Mouse (Mus musculus) heart, postnatal 4 days (tissue): ENCODE results near the gene Adrb1. TPM values are rescaled to one million over a fixed set of nuclear protein-coding genes. Genes with fewer than 3 reads are reported as not detected.

Source experiments
- total RNA-seq, 2 experiments: library from RNA; stranded (reverse); gene quantifications; 2 replicates each; pipeline ENCODE4 v1.2.3; 2021

The Adrb1 gene
- total RNA-seq, 2 experiments from 2014 or later = 30.3 to 33.8 TPM

Other genes starting within 250 kb of the Adrb1 start
- gene Dclre1a, start 174.0 kb upstream of the Adrb1 start, total RNA-seq = 10 to 100 TPM; 10.9 to 11.3 TPM
- gene Nhlrc2, start 173.9 kb upstream of the Adrb1 start, total RNA-seq = 10 to 100 TPM; 29.1 to 31.4 TPM
- 10 to 100 TPM; 22.8 to 26.6 TPM for gene Ccdc186, start 100.0 kb downstream of the Adrb1 start, total RNA-seq
- under 1 TPM; 0.11 to 0.17 TPM for gene Tdrd1, start 104.0 kb downstream of the Adrb1 start, total RNA-seq
- not detected for gene Vwa2, start 152.1 kb downstream of the Adrb1 start, total RNA-seq